Mouse (Mus musculus) bone marrow, adult 2 months (tissue): ENCODE results near the gene Fam19a5. TPM values are rescaled to one million over a fixed set of nuclear protein-coding genes. Genes with fewer than 3 reads are reported as not detected.

ENCODE experiments used
- H3K27ac ChIP-seq: fragments of 200-500 bp; 2 replicates; pipeline ENCODE4 v1.5.1; 2012; ENCODE audit warnings: low read depth, mild to moderate bottlenecking, control low read depth, inconsistent platforms, low read length; ENCODE audit not compliant: control insufficient read depth, poor library complexity, insufficient read depth
- H3K4me1 ChIP-seq: fragments of 200-500 bp; 2 replicates; pipeline ENCODE4 v1.6.1; 2011; ENCODE audit warnings: low read length; ENCODE audit not compliant: control insufficient read depth, insufficient read depth
- H3K4me3 ChIP-seq: fragments of 200-500 bp; replicated peaks from 2 replicates; pipeline ENCODE3; 2011; ENCODE audit warnings: mild to moderate bottlenecking, low read depth, low read length, control low read depth; ENCODE audit not compliant: control insufficient read depth
- CTCF ChIP-seq: fragments of 200-500 bp; IDR thresholded peaks from 2 replicates; pipeline ENCODE4 v1.5.1; 2011; ENCODE audit warnings: low read length, control low read depth; ENCODE audit not compliant: control insufficient read depth, insufficient read depth
- POLR2A ChIP-seq: fragments of 200-500 bp; IDR thresholded peaks from 2 replicates; pipeline ENCODE4 v1.6.1; 2011; ENCODE audit warnings: low read depth, mild to moderate bottlenecking, control low read depth, low read length, borderline replicate concordance; ENCODE audit not compliant: control insufficient read depth
- WGBS: fragments of 180-500 bp; shearing (Covaris S2); methylation state at CpG from one replicate; pipeline ENCODE4 v1.1.7; 2018; 5-methylcytosine and 5-hydroxymethylcytosine counted together
- polyA plus RNA-seq: library from polyadenylated mRNA; stranded (reverse); fragments of >200 nt; gene quantifications from 2 replicates; pipeline ENCODE4 v1.2.4, GENCODE M21; 2011; ENCODE audit warnings: low replicate concordance; ENCODE audit not compliant: missing spikeins, insufficient read depth, insufficient read length

The Fam19a5 gene
- polyA plus RNA-seq, 1 experiment, result not detected

- Histone ChIP-seq H3K4me1 (no peaks in the 10 kb centered on the region), H3K4me3 (no peak overlapping the region), H3K27ac (no peak overlapping the region)
- TF ChIP-seq CTCF (no peak), POLR2A (no peak)
- WGBS, result 80% methylated on average over 4 of the region's 4 CpGs
Measured at GRCm38 (mm10) chr15:87691958-87692357, 147.9 kb downstream of the Fam19a5 start.

GRCm38 (mm10) chr15:87692394-87692793 lies 148.3 kb downstream of the Fam19a5 start:
- Histone ChIP-seq H3K4me1 (no peaks in the 10 kb centered on the region), H3K4me3 (no peak overlapping the region), H3K27ac (no peak overlapping the region)
- no peak for TF ChIP-seq CTCF
- no peak for TF ChIP-seq POLR2A
- 74% methylated on average over 7 of the region's 7 CpGs for WGBS

- WGBS, result 76% methylated on average over 4 of the region's 4 CpGs
- TF ChIP-seq POLR2A, result no peak
- TF ChIP-seq CTCF, result no peak
- no peak overlapping the region for H3K4me3 ChIP-seq
Measured at GRCm38 (mm10) chr15:87692865-87693513, 148.9 kb downstream of the Fam19a5 start.

GRCm38 (mm10) chr15:87697433-87697996 lies 153.4 kb downstream of the Fam19a5 start:
- 89% methylated on average over 13 of the region's 13 CpGs for WGBS
- H3K27ac ChIP-seq, result no peak overlapping the region
- TF ChIP-seq POLR2A, result no peak
- TF ChIP-seq CTCF, result no peak
- H3K4me1 ChIP-seq, result no peaks in the 10 kb centered on the region
- H3K4me3 ChIP-seq, result no peak overlapping the region

More at GRCm38 (mm10) chr15:87692865-87693513, 148.9 kb downstream of the Fam19a5 start:
- Histone ChIP-seq H3K27ac (no peak overlapping the region), H3K4me1 (no peaks in the 10 kb centered on the region)

- no peak overlapping the region for H3K4me3 ChIP-seq
- H3K4me1 ChIP-seq, result no peaks in the 10 kb centered on the region
- whole genome bisulfite sequencing, result 68% methylated on average over 14 of the region's 14 CpGs
- TF ChIP-seq CTCF (no peak), POLR2A (no peak)
- H3K27ac ChIP-seq, result no peak overlapping the region
Measured at GRCm38 (mm10) chr15:87698562-87699320, 154.6 kb downstream of the Fam19a5 start.

GRCm38 (mm10) chr15:87702821-87703220 lies 158.7 kb downstream of the Fam19a5 start:
- H3K4me3 ChIP-seq, result no peak overlapping the region
- WGBS, result 77% methylated on average over 1 of the region's 1 CpGs
- no peaks in the 10 kb centered on the region for H3K4me1 ChIP-seq
- no peak for TF ChIP-seq POLR2A
- no peak for TF ChIP-seq CTCF
- H3K27ac ChIP-seq, result no peak overlapping the region

GRCm38 (mm10) chr15:87703334-87703733 lies 159.2 kb downstream of the Fam19a5 start:
- TF ChIP-seq POLR2A, result no peak
- no peak for TF ChIP-seq CTCF
- no peak overlapping the region for H3K4me3 ChIP-seq
- H3K4me1 ChIP-seq, result no peaks in the 10 kb centered on the region
- no peak overlapping the region for H3K27ac ChIP-seq
- WGBS, result 58% methylated on average over 3 of the region's 3 CpGs

- TF ChIP-seq POLR2A (no peak), CTCF (no peak)
- Histone ChIP-seq H3K27ac (no peak overlapping the region), H3K4me3 (no peak overlapping the region), H3K4me1 (no peaks in the 10 kb centered on the region)
- WGBS, result 69% methylated on average over 4 of the region's 4 CpGs
Measured at GRCm38 (mm10) chr15:87711790-87712189, 167.7 kb downstream of the Fam19a5 start.

- H3K4me1 ChIP-seq, result no peaks in the 10 kb centered on the region
- no peak overlapping the region for H3K27ac ChIP-seq
- TF ChIP-seq POLR2A (no peak), CTCF (no peak)
- no peak overlapping the region for H3K4me3 ChIP-seq
- WGBS, result 83% methylated on average over 8 of the region's 8 CpGs
Measured at GRCm38 (mm10) chr15:87712221-87712620, 168.1 kb downstream of the Fam19a5 start.
